Mouse (Mus musculus): ENCODE results near the gene Ywhag.
A peak's percentile ranks its signal among the peaks of the same experiment; 100 is the strongest.

DNA sequence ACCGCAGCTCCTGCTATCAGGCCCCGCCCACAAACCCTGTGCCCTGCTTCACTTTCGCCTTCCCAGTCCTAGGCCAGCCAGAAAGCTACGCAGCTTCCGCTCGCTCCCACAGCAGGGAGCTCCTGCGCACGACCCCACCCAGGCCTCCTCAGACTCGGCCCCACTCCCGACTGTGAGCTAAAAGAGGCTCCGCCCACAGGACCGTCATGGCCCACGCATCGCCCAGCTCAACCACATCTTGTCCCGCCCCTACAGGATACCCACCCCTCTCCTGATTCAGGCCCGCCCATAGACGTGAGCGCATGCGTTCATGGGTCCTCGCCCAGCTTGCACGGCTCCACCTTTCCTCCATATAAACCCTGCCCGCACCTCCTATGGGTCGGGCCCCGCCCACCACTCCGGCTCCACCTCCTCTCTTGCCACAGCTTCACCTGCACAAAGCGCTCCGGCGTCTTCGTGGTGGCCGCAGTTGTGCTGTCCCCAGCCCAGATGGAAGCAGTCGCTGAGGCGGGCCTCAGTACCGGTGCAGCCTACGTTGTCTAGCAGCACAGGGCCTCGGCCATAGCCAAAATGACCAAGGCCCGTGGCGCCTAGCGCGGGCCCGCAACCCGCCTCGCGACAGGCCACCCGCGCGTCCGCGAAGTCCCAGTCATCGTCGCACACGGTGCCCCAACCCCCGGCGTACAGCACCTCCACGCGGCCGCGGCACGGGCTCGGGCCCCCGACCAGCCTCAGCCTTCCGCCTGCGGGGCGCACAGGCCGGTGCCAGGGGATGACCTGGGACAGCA, 28.3 kb upstream of the Ywhag start:
- TF ChIP-seq CTCF (IDR thresholded peaks at IDR 0.05; ENCODE audit: extremely low read depth, insufficient read depth, low read length) (no peak), POLR2A (IDR thresholded peaks at IDR 0.05; ENCODE audit: extremely low read depth, insufficient read depth, low read length) (peak; percentile 87)

Data from cortical plate, adult 2 months (tissue).